Mouse (Mus musculus) limb, embryonic 11.5 days (tissue): ENCODE measurements around the gene L3mbtl1. TPM values are rescaled to one million over a fixed set of nuclear protein-coding genes. Genes with fewer than 3 reads are reported as not detected.

Experiments used
- polyA plus RNA-seq: library from polyadenylated mRNA; unstranded; fragments of >200 nt; fragmentation: Nextera tagmentation; extraction: Ambion mirVana; gene quantifications from 2 replicates; pipeline ENCODE4 v1.2.1, GENCODE M21; 2014

L3mbtl1 gene
- polyA plus RNA-seq, 1 experiment from 2014 or later, result 0.17 TPM

Other genes starting within 250 kb of the L3mbtl1 start
- gene Srsf6, start 11.9 kb upstream of the L3mbtl1 start, polyA plus RNA-seq, result 322 and 333 TPM in 2 replicates
- gene Sgk2, start 43.9 kb downstream of the L3mbtl1 start, polyA plus RNA-seq, result not detected in 2 replicates
- gene Ift52, start 73.9 kb downstream of the L3mbtl1 start, polyA plus RNA-seq, result 52.5 and 55.8 TPM in 2 replicates
- gene Mybl2, start 111.2 kb downstream of the L3mbtl1 start, polyA plus RNA-seq, result 32.7 and 36.0 TPM in 2 replicates
- not detected in 2 replicates for gene Gtsf1l, start 144.4 kb downstream of the L3mbtl1 start, polyA plus RNA-seq